Mouse (Mus musculus) erythroblast, adult 5-6 weeks (primary cell): ENCODE data around the gene Polr2h. TPM values are rescaled to one million over a fixed set of nuclear protein-coding genes. Genes with fewer than 3 reads are reported as not detected.

Experiments used
- ATAC-seq: replicated peaks from 2 replicates; pipeline ENCODE4 v1.8.0; 2016; ENCODE audit warnings: moderate number of reproducible peaks, mild to moderate bottlenecking, moderate TSS enrichment, inconsistent platforms; ENCODE audit not compliant: poor library complexity, low FRiP score, severe bottlenecking
- total RNA-seq, 2 experiments: library from RNA; stranded (forward) in 1 of 2; stranded (reverse) in 1 of 2; fragments of 150-400 nt in 1 of 2; fragments of 200-764, 138-1000 nt in 1 of 2; gene quantifications; 2 replicates each; pipeline versions ENCODE4 v1.2.3 to v1.2.4; 2015 to 2017; ENCODE audit warnings: low replicate concordance in 2 of 2

The Polr2h gene
- total RNA-seq, 2 experiments from 2014 or later, result 4.0 to 15.9 TPM

- ATAC-seq, result no peak
These were observed 33.1 kb downstream of the Polr2h start for GRCm38 (mm10) chr16:20750518-20750917.

- no peak for ATAC-seq
These were observed 38.6 kb downstream of the Polr2h start for GRCm38 (mm10) chr16:20756052-20756451.

- ATAC-seq, result no peak
These were observed 39.9 kb downstream of the Polr2h start for GRCm38 (mm10) chr16:20757385-20757784.

- no peak for ATAC-seq
These were observed 44.2 kb downstream of the Polr2h start for GRCm38 (mm10) chr16:20761681-20762080.

GRCm38 (mm10) chr16:20765244-20765643, 47.8 kb downstream of the Polr2h start:
- ATAC-seq, result peak; percentile 64

Other genes with a start within 250 kb of the Polr2h start
- 7.7 and 10.4 TPM in 2 replicates for gene Eif2b5, start 218.8 kb upstream of the Polr2h start, total RNA-seq (2015; ENCODE audit: low replicate concordance)
- gene Eif2b5, start 218.8 kb upstream of the Polr2h start, total RNA-seq (2017; ENCODE audit: low replicate concordance), result 9.1 and 14.1 TPM in 2 replicates
- gene Dvl3, start 200.7 kb upstream of the Polr2h start, total RNA-seq (2015; ENCODE audit: low replicate concordance), result 3.8 and 10.0 TPM in 2 replicates
- gene Dvl3, start 200.7 kb upstream of the Polr2h start, total RNA-seq (2017; ENCODE audit: low replicate concordance), result 1.1 and 1.7 TPM in 2 replicates
- 124 and 125 TPM in 2 replicates for gene Ap2m1, start 182.2 kb upstream of the Polr2h start, total RNA-seq (2015; ENCODE audit: low replicate concordance)
- 81.1 and 126 TPM in 2 replicates for gene Ap2m1, start 182.2 kb upstream of the Polr2h start, total RNA-seq (2017; ENCODE audit: low replicate concordance)
- gene Abcf3, start 169.1 kb upstream of the Polr2h start, total RNA-seq (2015; ENCODE audit: low replicate concordance), result 8.2 and 11.0 TPM in 2 replicates
- 8.9 and 24.7 TPM in 2 replicates for gene Abcf3, start 169.1 kb upstream of the Polr2h start, total RNA-seq (2017; ENCODE audit: low replicate concordance)
- not detected in 2 replicates for gene Vwa5b2, start 128.2 kb upstream of the Polr2h start, total RNA-seq (2015; ENCODE audit: low replicate concordance)
- not detected in 2 replicates for gene Vwa5b2, start 128.2 kb upstream of the Polr2h start, total RNA-seq (2017; ENCODE audit: low replicate concordance)
- 8.2 and 10.6 TPM in 2 replicates for gene Eef1akmt4, start 106.1 kb upstream of the Polr2h start, total RNA-seq (2015; ENCODE audit: low replicate concordance)
- gene Eef1akmt4, start 106.1 kb upstream of the Polr2h start, total RNA-seq (2017; ENCODE audit: low replicate concordance), result 0.60 and 0.98 TPM in 2 replicates
- not detected in 2 replicates for gene Gm49333, start 106.1 kb upstream of the Polr2h start, total RNA-seq (2015; ENCODE audit: low replicate concordance)
- not detected in 2 replicates for gene Gm49333, start 106.1 kb upstream of the Polr2h start, total RNA-seq (2017; ENCODE audit: low replicate concordance)
- gene Alg3, start 105.9 kb upstream of the Polr2h start, total RNA-seq (2015; ENCODE audit: low replicate concordance), result 7.7 and 22.7 TPM in 2 replicates
- gene Alg3, start 105.9 kb upstream of the Polr2h start, total RNA-seq (2017; ENCODE audit: low replicate concordance), result 1.4 TPM in 1 of 2 replicates, not detected in the other
- not detected in 2 replicates for gene Camk2n2, start 96.4 kb upstream of the Polr2h start, total RNA-seq (2015; ENCODE audit: low replicate concordance)
- 0.94 TPM in 1 of 2 replicates, not detected in the other for gene Camk2n2, start 96.4 kb upstream of the Polr2h start, total RNA-seq (2017; ENCODE audit: low replicate concordance)
- gene Ece2, start 87.8 kb upstream of the Polr2h start, total RNA-seq (2015; ENCODE audit: low replicate concordance), result not detected in 2 replicates
- gene Ece2, start 87.8 kb upstream of the Polr2h start, total RNA-seq (2017; ENCODE audit: low replicate concordance), result not detected in 2 replicates
- gene Psmd2, start 66.0 kb upstream of the Polr2h start, total RNA-seq (2015; ENCODE audit: low replicate concordance), result 27.9 and 60.4 TPM in 2 replicates
- gene Psmd2, start 66.0 kb upstream of the Polr2h start, total RNA-seq (2017; ENCODE audit: low replicate concordance), result 82.0 and 97.2 TPM in 2 replicates
- 60.1 and 64.6 TPM in 2 replicates for gene Eif4g1, start 49.4 kb upstream of the Polr2h start, total RNA-seq (2015; ENCODE audit: low replicate concordance)
- gene Eif4g1, start 49.4 kb upstream of the Polr2h start, total RNA-seq (2017; ENCODE audit: low replicate concordance), result 71.0 and 76.1 TPM in 2 replicates
- gene Fam131a, start 24.4 kb upstream of the Polr2h start, total RNA-seq (2015; ENCODE audit: low replicate concordance), result not detected in 2 replicates
- gene Fam131a, start 24.4 kb upstream of the Polr2h start, total RNA-seq (2017; ENCODE audit: low replicate concordance), result 0.26 and 0.70 TPM in 2 replicates
- gene Clcn2, start 81 bp downstream of the Polr2h start, total RNA-seq (2015; ENCODE audit: low replicate concordance), result 1.7 and 5.0 TPM in 2 replicates
- 3.3 and 8.9 TPM in 2 replicates for gene Clcn2, start 81 bp downstream of the Polr2h start, total RNA-seq (2017; ENCODE audit: low replicate concordance)
- gene Chrd, start 15.5 kb downstream of the Polr2h start, total RNA-seq (2015; ENCODE audit: low replicate concordance), result not detected in 2 replicates
- gene Chrd, start 15.5 kb downstream of the Polr2h start, total RNA-seq (2017; ENCODE audit: low replicate concordance), result not detected in 2 replicates
- not detected in 2 replicates for gene Thpo, start 16.8 kb downstream of the Polr2h start, total RNA-seq (2015; ENCODE audit: low replicate concordance)
- gene Thpo, start 16.8 kb downstream of the Polr2h start, total RNA-seq (2017; ENCODE audit: low replicate concordance), result not detected in 2 replicates